Mouse (Mus musculus) ovary, postnatal 14 days (tissue): Measurements from ENCODE around the gene Enpp1.

ENCODE experiments used
- DNase-seq: peaks from one replicate; pipeline ENCODE4 v3.0.0; 2022; ENCODE audit warnings: low spot score

Gene Enpp1

GRCm38 (mm10) chr10:24710361-24710760, 1.6 kb downstream of the Enpp1 start:
- DNase-seq: no peak

GRCm38 (mm10) chr10:24707745-24708144, 4.2 kb downstream of the Enpp1 start:
- DNase-seq: no peak

GRCm38 (mm10) chr10:24706431-24707140, 5.4 kb downstream of the Enpp1 start:
- DNase-seq: no peak

- DNase-seq: no peak
Observed at GRCm38 (mm10) chr10:24702698-24703097, 9.3 kb downstream of the Enpp1 start.

GRCm38 (mm10) chr10:24698131-24698775, 13.7 kb downstream of the Enpp1 start:
- DNase-seq: no peak

- DNase-seq: no peak
Observed at GRCm38 (mm10) chr10:24696761-24697160, 15.2 kb downstream of the Enpp1 start.

- no peak for DNase-seq
Observed at GRCm38 (mm10) chr10:24695786-24696185, 16.2 kb downstream of the Enpp1 start.

- no peak for DNase-seq
Observed at GRCm38 (mm10) chr10:24682518-24683104, 29.3 kb downstream of the Enpp1 start.

GRCm38 (mm10) chr10:24677681-24678080, 34.3 kb downstream of the Enpp1 start:
- DNase-seq: no peak

GRCm38 (mm10) chr10:24674261-24674660, 37.7 kb downstream of the Enpp1 start:
- DNase-seq: no peak

- no peak for DNase-seq
Observed at GRCm38 (mm10) chr10:24672948-24673347, 39.0 kb downstream of the Enpp1 start.

- no peak for DNase-seq
Observed at GRCm38 (mm10) chr10:24670548-24670947, 41.4 kb downstream of the Enpp1 start.

GRCm38 (mm10) chr10:24650990-24651569, 60.9 kb downstream of the Enpp1 start:
- no peak for DNase-seq

GRCm38 (mm10) chr10:24647996-24648738, 63.8 kb downstream of the Enpp1 start:
- no peak for DNase-seq

GRCm38 (mm10) chr10:24645169-24645568, 66.8 kb downstream of the Enpp1 start:
- DNase-seq: no peak

GRCm38 (mm10) chr10:24642796-24643580, 69.0 kb downstream of the Enpp1 start:
- no peak for DNase-seq

GRCm38 (mm10) chr10:24641416-24642140, 70.4 kb downstream of the Enpp1 start:
- DNase-seq: no peak

- no peak for DNase-seq
Observed at GRCm38 (mm10) chr10:24640186-24640875, 71.6 kb downstream of the Enpp1 start.

- DNase-seq: no peak
Observed at GRCm38 (mm10) chr10:24639596-24639995, 72.4 kb downstream of the Enpp1 start.
